Mouse (Mus musculus) myocyte (in vitro differentiated cells): ENCODE measurements around the gene Eda.

Experiments used
- POLR2A ChIP-seq: IDR thresholded peaks from one replicate; pipeline ENCODE4 v1.6.1; 2011; ENCODE audit warnings: low read depth, mild to moderate bottlenecking, control low read depth, moderate library complexity; ENCODE audit not compliant: insufficient read length
- TCF12 ChIP-seq: IDR thresholded peaks from one replicate; pipeline ENCODE4 v1.6.1; 2011; ENCODE audit warnings: mild to moderate bottlenecking, control low read depth; ENCODE audit not compliant: poor library complexity, insufficient read depth, severe bottlenecking

- no peak for TF ChIP-seq POLR2A
- TF ChIP-seq TCF12 = no peak
Measured at GRCm38 (mm10) chrX:100389887-100390286, 414.5 kb downstream of the Eda start.
